Mouse (Mus musculus) bone marrow, adult 2 months (tissue): ENCODE data around the gene Rgs7. TPM values are rescaled to one million over a fixed set of nuclear protein-coding genes. Genes with fewer than 3 reads are reported as not detected.

Source experiments
- H3K27ac ChIP-seq: fragments of 200-500 bp; 2 replicates; pipeline ENCODE4 v1.5.1; 2012; ENCODE audit warnings: low read depth, mild to moderate bottlenecking, control low read depth, inconsistent platforms, low read length; ENCODE audit not compliant: control insufficient read depth, poor library complexity, insufficient read depth
- H3K4me1 ChIP-seq: fragments of 200-500 bp; 2 replicates; pipeline ENCODE4 v1.6.1; 2011; ENCODE audit warnings: low read length; ENCODE audit not compliant: control insufficient read depth, insufficient read depth
- H3K4me3 ChIP-seq: fragments of 200-500 bp; replicated peaks from 2 replicates; pipeline ENCODE3; 2011; ENCODE audit warnings: mild to moderate bottlenecking, low read depth, low read length, control low read depth; ENCODE audit not compliant: control insufficient read depth
- CTCF ChIP-seq: fragments of 200-500 bp; IDR thresholded peaks from 2 replicates; pipeline ENCODE4 v1.5.1; 2011; ENCODE audit warnings: low read length, control low read depth; ENCODE audit not compliant: control insufficient read depth, insufficient read depth
- POLR2A ChIP-seq: fragments of 200-500 bp; IDR thresholded peaks from 2 replicates; pipeline ENCODE4 v1.6.1; 2011; ENCODE audit warnings: low read depth, mild to moderate bottlenecking, control low read depth, low read length, borderline replicate concordance; ENCODE audit not compliant: control insufficient read depth
- WGBS: fragments of 180-500 bp; shearing (Covaris S2); methylation state at CpG from one replicate; pipeline ENCODE4 v1.1.7; 2018; 5-methylcytosine and 5-hydroxymethylcytosine counted together
- polyA plus RNA-seq: library from polyadenylated mRNA; stranded (reverse); fragments of >200 nt; gene quantifications from 2 replicates; pipeline ENCODE4 v1.2.4, GENCODE M21; 2011; ENCODE audit warnings: low replicate concordance; ENCODE audit not compliant: missing spikeins, insufficient read depth, insufficient read length

Gene Rgs7
- polyA plus RNA-seq, 1 experiment, result not detected

- Histone ChIP-seq H3K27ac (no peak overlapping the region), H3K4me1 (no peaks in the 10 kb centered on the region), H3K4me3 (no peak overlapping the region)
- TF ChIP-seq POLR2A (no peak), CTCF (no peak)
- WGBS, result 69% methylated on average over 4 of the region's 4 CpGs
Measured at GRCm38 (mm10) chr1:175040038-175040437, 452.3 kb downstream of the Rgs7 start.

- Histone ChIP-seq H3K27ac (no peak overlapping the region), H3K4me3 (no peak overlapping the region), H3K4me1 (no peaks in the 10 kb centered on the region)
- WGBS, result 57% methylated on average over 6 of the region's 6 CpGs
- TF ChIP-seq POLR2A (no peak), CTCF (no peak)
Measured at GRCm38 (mm10) chr1:175039567-175039966, 452.7 kb downstream of the Rgs7 start.

GRCm38 (mm10) chr1:175035461-175035860 lies 456.8 kb downstream of the Rgs7 start:
- 84% methylated on average over 5 of the region's 5 CpGs for WGBS
- Histone ChIP-seq H3K4me1 (no peaks in the 10 kb centered on the region), H3K27ac (no peak overlapping the region), H3K4me3 (no peak overlapping the region)
- TF ChIP-seq POLR2A, result no peak
- no peak for TF ChIP-seq CTCF

- TF ChIP-seq CTCF (no peak), POLR2A (no peak)
- WGBS, result 68% methylated on average over 6 of the region's 6 CpGs
- no peaks in the 10 kb centered on the region for H3K4me1 ChIP-seq
- H3K27ac ChIP-seq, result no peak overlapping the region
- no peak overlapping the region for H3K4me3 ChIP-seq
Measured at GRCm38 (mm10) chr1:175032015-175032414, 460.3 kb downstream of the Rgs7 start.

- H3K4me3 ChIP-seq, result no peak overlapping the region
- TF ChIP-seq POLR2A, result no peak
- no peak for TF ChIP-seq CTCF
- 31% methylated on average over 9 of the region's 9 CpGs for WGBS
- no peaks in the 10 kb centered on the region for H3K4me1 ChIP-seq
- no peak overlapping the region for H3K27ac ChIP-seq
Measured at GRCm38 (mm10) chr1:175028716-175029204, 463.5 kb downstream of the Rgs7 start.

DNA sequence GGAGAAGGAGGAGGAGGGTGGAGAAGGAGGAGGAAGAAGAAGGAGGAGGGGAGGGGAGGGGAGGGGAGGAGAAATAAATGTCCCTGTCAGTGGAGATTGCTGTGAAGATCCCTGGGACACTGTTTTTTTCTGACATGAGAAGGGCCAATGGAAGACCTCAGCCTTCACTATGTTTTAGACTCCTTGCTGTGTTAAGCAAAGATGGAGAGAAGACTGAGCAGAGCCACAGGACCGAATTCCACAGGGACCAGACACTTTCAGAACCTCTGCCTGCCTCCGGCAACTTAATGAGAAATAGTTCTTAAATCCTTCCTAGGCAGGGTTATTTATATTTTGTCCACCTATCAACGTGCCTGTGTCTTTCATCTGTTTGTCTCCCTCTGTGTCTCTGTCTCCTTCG lies 464.0 kb downstream of the Rgs7 start:
- H3K27ac ChIP-seq, result no peak overlapping the region
- no peak for TF ChIP-seq CTCF
- no peak for TF ChIP-seq POLR2A
- no peak overlapping the region for H3K4me3 ChIP-seq
- H3K4me1 ChIP-seq, result no peaks in the 10 kb centered on the region
- 22% methylated on average over 4 of the region's 4 CpGs for WGBS

- 68% methylated on average over 7 of the region's 7 CpGs for WGBS
- Histone ChIP-seq H3K4me3 (no peak overlapping the region), H3K27ac (no peak overlapping the region), H3K4me1 (no peaks in the 10 kb centered on the region)
- TF ChIP-seq POLR2A, result no peak
Measured at GRCm38 (mm10) chr1:175025781-175026309, 466.5 kb downstream of the Rgs7 start.

- Histone ChIP-seq H3K27ac (no peak overlapping the region), H3K4me1 (no peaks in the 10 kb centered on the region), H3K4me3 (no peak overlapping the region)
- WGBS, result 69% methylated on average over 1 of the region's 1 CpGs
- TF ChIP-seq CTCF (no peak), POLR2A (no peak)
Measured at GRCm38 (mm10) chr1:175024136-175024535, 468.2 kb downstream of the Rgs7 start.

Other genes with a start within 250 kb of the Rgs7 start
- 2.9 and 11.4 TPM in 2 replicates for gene Kmo, start 127.9 kb upstream of the Rgs7 start, polyA plus RNA-seq
- 36.7 and 55.4 TPM in 2 replicates for gene Fh1, start 133.1 kb upstream of the Rgs7 start, polyA plus RNA-seq
- not detected in 2 replicates for gene Opn3, start 200.3 kb upstream of the Rgs7 start, polyA plus RNA-seq
- 1.5 and 2.6 TPM in 2 replicates for gene Chml, start 200.4 kb upstream of the Rgs7 start, polyA plus RNA-seq
- not detected in 2 replicates for gene Wdr64, start 206.1 kb upstream of the Rgs7 start, polyA plus RNA-seq